Mouse (Mus musculus) intestine, postnatal 0 days (tissue): ENCODE measurements at regions not wholly inside any gene's neighbourhood (a gene's known extent, or its start where the extent isn't known, plus 50 kb on each side); places are given as distances from the start of the nearest gene placed in this dataset.
"Not testable (repeated sequence)": the region's sequence is repeated elsewhere in the genome, so short reads cannot be mapped to it uniquely, and the experiment has no call there.

Source experiments
- ATAC-seq: fragments of 200-750 bp; cut with Nextera tagmentation; 2 replicates; pipeline ENCODE4 v1.8.0; 2017; ENCODE audit warnings: mild to moderate bottlenecking, moderate TSS enrichment, moderate library complexity
- H3K27ac ChIP-seq: fragments of 300-500 bp; sonication (generic); 2 replicates; pipeline ENCODE4 v1.5.1; 2014; ENCODE audit warnings: mild to moderate bottlenecking, low read depth, low read length, moderate library complexity
- H3K27me3 ChIP-seq: fragments of 300-500 bp; sonication (generic); replicated peaks from 2 replicates; pipeline ENCODE4 v1.6.1; 2014; ENCODE audit warnings: low read length, mixed read lengths; ENCODE audit not compliant: control insufficient read depth, insufficient read depth
- H3K36me3 ChIP-seq: fragments of 300-500 bp; sonication (generic); 2 replicates; pipeline ENCODE4 v1.6.1; 2014; ENCODE audit warnings: mild to moderate bottlenecking, moderate library complexity; ENCODE audit not compliant: control insufficient read depth, insufficient read depth
- H3K4me1 ChIP-seq: fragments of 300-500 bp; sonication (generic); replicated peaks from 2 replicates; pipeline ENCODE4 v1.6.1; 2014; ENCODE audit warnings: antibody characterized with exemption, low read length, mixed read lengths; ENCODE audit not compliant: control insufficient read depth, insufficient read depth
- H3K4me2 ChIP-seq: fragments of 300-500 bp; sonication (generic); replicated peaks from 2 replicates; pipeline ENCODE4 v1.6.1; 2014; ENCODE audit warnings: low read depth, mild to moderate bottlenecking, moderate library complexity
- H3K4me3 ChIP-seq: fragments of 300-500 bp; sonication (generic); 2 replicates; pipeline ENCODE4 v1.5.1; 2014; ENCODE audit warnings: low read depth, low read length
- H3K9ac ChIP-seq: fragments of 300-500 bp; sonication (generic); 2 replicates; pipeline ENCODE4 v1.6.1; 2014; ENCODE audit warnings: mild to moderate bottlenecking, low read depth, low read length
- H3K9me3 ChIP-seq: fragments of 300-500 bp; sonication (generic); 2 replicates; pipeline ENCODE4 v1.6.1; 2016; ENCODE audit warnings: mixed run types; ENCODE audit not compliant: control insufficient read depth
- CTCF ChIP-seq: sonication (generic); IDR thresholded peaks from 2 replicates; pipeline ENCODE4 v1.5.1; 2016; ENCODE audit warnings: low read depth, mild to moderate bottlenecking, control low read depth, antibody characterized with exemption, moderate library complexity
- WGBS: fragments of 180-500 bp; shearing (Covaris S2); extraction: QIAGEN DNeasy Blood & Tissue Kit; methylation state at CpG from one replicate; pipeline ENCODE4 v1.1.7; 2014; 5-methylcytosine and 5-hydroxymethylcytosine counted together

GRCm38 (mm10) chr2:39340406-39340805, 114.2 kb upstream of the Ppp6c start:
- Histone ChIP-seq H3K4me2 (no peak overlapping the region), H3K27me3 (no peaks in the 10 kb centered on the region), H3K9ac (no peak overlapping the region), H3K4me3 (no peak overlapping the region), H3K36me3 (no peaks in the 10 kb centered on the region), H3K9me3 (no peaks in the 10 kb centered on the region), H3K27ac (no peak overlapping the region), H3K4me1 (no peaks in the 10 kb centered on the region)
- 55% methylated on average over 3 of the region's 3 CpGs for WGBS
- no peak for ATAC-seq
- no peak for TF ChIP-seq CTCF

- no peaks in the 10 kb centered on the region for H3K9me3 ChIP-seq
- no peaks in the 10 kb centered on the region for H3K36me3 ChIP-seq
- no peaks in the 10 kb centered on the region for H3K27me3 ChIP-seq
- H3K9ac ChIP-seq, result no peak overlapping the region
- H3K27ac ChIP-seq, result no peak overlapping the region
- WGBS, result 80% methylated on average over 9 of the region's 9 CpGs
- no peak for ATAC-seq
- no peak overlapping the region for H3K4me2 ChIP-seq
- no peak for TF ChIP-seq CTCF
- H3K4me1 ChIP-seq, result no peaks in the 10 kb centered on the region
- no peak overlapping the region for H3K4me3 ChIP-seq
Measured at GRCm38 (mm10) chr2:39338832-39339649, 112.8 kb upstream of the Ppp6c start.

- Histone ChIP-seq H3K4me1 (no peaks in the 10 kb centered on the region), H3K36me3 (no peaks in the 10 kb centered on the region), H3K27me3 (no peaks in the 10 kb centered on the region), H3K4me3 (no peak overlapping the region), H3K4me2 (no peak overlapping the region), H3K9me3 (no peaks in the 10 kb centered on the region), H3K9ac (no peak overlapping the region), H3K27ac (no peak overlapping the region)
- ATAC-seq, result no peak
- no peak for TF ChIP-seq CTCF
- 82% methylated on average over 1 of the region's 1 CpGs for WGBS
Measured at GRCm38 (mm10) chr2:39337524-39337923, 111.3 kb upstream of the Ppp6c start.

GRCm38 (mm10) chr2:39325715-39326493, 99.7 kb upstream of the Ppp6c start:
- 12% methylated on average over 9 of the region's 9 CpGs for WGBS
- H3K4me3 ChIP-seq, result peak overlapping the region; percentile 29
- H3K9me3 ChIP-seq, result no peaks in the 10 kb centered on the region
- H3K36me3 ChIP-seq, result no peaks in the 10 kb centered on the region
- H3K4me2 ChIP-seq, result peak overlapping the region; percentile 66
- H3K4me1 ChIP-seq, result no peaks in the 10 kb centered on the region
- no peak overlapping the region for H3K27ac ChIP-seq
- no peaks in the 10 kb centered on the region for H3K27me3 ChIP-seq
- H3K9ac ChIP-seq, result peak overlapping the region; percentile 31; the same call in 1 of the 2 replicates
- no peak for TF ChIP-seq CTCF
- ATAC-seq, result no peak

GRCm38 (mm10) chr2:39325122-39325521, 98.9 kb upstream of the Ppp6c start:
- not testable (repeated sequence) for H3K36me3 ChIP-seq, H3K27ac ChIP-seq, H3K9me3 ChIP-seq, H3K4me1 ChIP-seq, ATAC-seq, H3K27me3 ChIP-seq
- Histone ChIP-seq H3K4me3 (peak overlapping the region; percentile 29; the same call in 1 of the 2 replicates), H3K4me2 (peak overlapping the region; percentile 66; the same call in 1 of the 2 replicates), H3K9ac (peak overlapping the region; percentile 31; the same call in 1 of the 2 replicates)
- 56% methylated on average over 3 of the region's 3 CpGs for WGBS

GRCm38 (mm10) chr2:39299798-39300382, 73.6 kb upstream of the Ppp6c start:
- no peak for ATAC-seq
- Histone ChIP-seq H3K4me1 (no peaks in the 10 kb centered on the region), H3K27me3 (no peaks in the 10 kb centered on the region), H3K4me2 (no peak overlapping the region), H3K36me3 (no peaks in the 10 kb centered on the region), H3K27ac (no peak overlapping the region), H3K9me3 (no peaks in the 10 kb centered on the region), H3K9ac (no peak overlapping the region), H3K4me3 (no peak overlapping the region)
- no peak for TF ChIP-seq CTCF
- WGBS, result 75% methylated on average over 2 of the region's 2 CpGs
